15 mouse cellular contexts compared by ENCODE assay signal in the genomic region with DNA sequence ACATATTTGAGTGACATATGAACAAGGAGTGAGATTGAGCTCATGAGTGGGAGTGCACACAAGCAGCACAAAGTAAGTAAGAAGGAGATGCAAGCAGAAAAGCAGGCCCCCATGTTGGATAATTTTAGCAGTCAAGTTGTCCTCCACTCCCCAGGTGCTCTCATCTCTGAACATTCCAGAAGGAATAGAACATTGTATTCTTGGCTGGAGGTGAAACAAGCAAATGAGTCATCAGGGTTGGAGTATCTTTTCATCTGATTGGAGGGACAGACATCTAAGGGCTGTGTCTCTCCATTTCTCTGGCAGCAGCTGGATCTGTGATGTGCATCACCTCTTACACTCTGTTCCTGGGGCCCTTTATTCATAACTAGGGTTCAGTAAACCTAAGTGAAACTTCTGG.
"Had no signal": no experiment of that assay in that cellular context is flagged by ENCODE, and none has a peak within 500 bp of the region (broad histone marks: within the 10 kb centered on the region; RNA-seq: fewer than 3 reads in every experiment).

No protein-coding gene starts in this region.

- H3K9ac ChIP-seq: limb, embryonic 15.5 days; liver, embryonic 12.5 days; lung, embryonic 15.5 days; neural tube, embryonic 12.5 days had no signal

- H3K4me3 ChIP-seq: left cerebral cortex, adult 2 months; limb, embryonic 15.5 days; liver, embryonic 12.5 days; lung, embryonic 15.5 days; midbrain, embryonic 10.5 days; myocyte; neural tube, embryonic 12.5 days had no signal

- H3K27me3 ChIP-seq: limb, embryonic 15.5 days; liver, embryonic 12.5 days; lung, embryonic 15.5 days; neural tube, embryonic 12.5 days had no signal

- H3K4me2 ChIP-seq: limb, embryonic 15.5 days; liver, embryonic 12.5 days; lung, embryonic 15.5 days; neural tube, embryonic 12.5 days had no signal

- H3K4me1 ChIP-seq: liver, embryonic 12.5 days; lung, embryonic 15.5 days; neural tube, embryonic 12.5 days had no signal

- H3K9me3 ChIP-seq: limb, embryonic 15.5 days; liver, embryonic 12.5 days; lung, embryonic 15.5 days; midbrain, embryonic 10.5 days; neural tube, embryonic 12.5 days had no signal

- ATAC-seq: intestine, postnatal 0 days; liver, embryonic 12.5 days had no signal

- H3K36me3 ChIP-seq: limb, embryonic 15.5 days; liver, embryonic 12.5 days; lung, embryonic 15.5 days; midbrain, embryonic 10.5 days; neural tube, embryonic 12.5 days had no signal

- H3K27ac ChIP-seq: left cerebral cortex, adult 2 months; limb, embryonic 15.5 days; liver, embryonic 12.5 days; lung, embryonic 15.5 days; midbrain, embryonic 10.5 days; neural tube, embryonic 12.5 days had no signal

- DNase-seq: kidney, postnatal 14 days; lung, postnatal 4 days; midbrain, embryonic 14.5 days; right cerebral cortex, postnatal 4 days; spleen, adult 18-20 months; thymus, adult 18-20 months; thymus, postnatal 25 days had no signal
